Mouse (Mus musculus) liver, adult 2 months (tissue): ENCODE results near the gene Grin1.

ENCODE experiments used
- CTCF ChIP-seq: fragments of 200-500 bp; IDR thresholded peaks from 2 replicates; pipeline ENCODE4 v1.5.1; 2011; ENCODE audit warnings: low read depth, low read length, control low read depth
- POLR2A ChIP-seq: fragments of 200-500 bp; IDR thresholded peaks from 2 replicates; pipeline ENCODE4 v1.6.1; 2011; ENCODE audit warnings: low read length, control low read depth; ENCODE audit not compliant: insufficient read depth; ENCODE audit errors: extremely low read depth

GRCm38 (mm10) chr2:25262795-25263622 lies 56.0 kb downstream of the Grin1 start:
- TF ChIP-seq CTCF: no peak
- TF ChIP-seq POLR2A: no peak
